Mouse (Mus musculus) erythroblast, embryonic 14.5 days (primary cell): ENCODE measurements around the gene Casc4.

Experiments used
- GATA1 ChIP-seq: IDR thresholded peaks from 2 replicates; pipeline ENCODE4 v1.6.1; 2012; ENCODE audit warnings: low read length, inconsistent platforms, mixed read lengths
- TAL1 ChIP-seq: IDR thresholded peaks from 3 replicates; pipeline ENCODE4 v1.6.1; 2012; ENCODE audit warnings: low read length, inconsistent platforms, mixed read lengths

DNA sequence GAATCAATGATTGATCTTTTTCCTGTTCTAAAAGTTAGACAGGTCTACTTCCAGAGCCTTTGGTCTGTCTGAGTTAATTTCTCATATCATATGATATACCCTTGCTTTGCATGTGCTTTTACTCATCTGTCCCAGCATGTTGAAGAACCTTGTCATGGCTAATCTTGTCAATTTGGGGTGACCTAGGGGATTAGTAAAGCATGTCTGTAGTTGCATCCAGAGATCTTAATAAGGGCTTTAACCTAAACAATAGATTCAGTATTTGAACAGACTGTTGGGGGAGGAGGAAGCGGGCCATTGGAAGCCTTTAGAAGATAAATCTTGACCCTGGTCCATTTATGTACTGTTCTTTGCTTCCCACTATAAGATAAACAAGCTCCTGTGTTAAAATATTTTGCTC lies 12.7 kb downstream of the Casc4 start:
- TF ChIP-seq GATA1: no peak
- TF ChIP-seq TAL1: no peak
